Mouse (Mus musculus): ENCODE measurements at regions not wholly inside any gene's neighbourhood (a gene's known extent, or its start where the extent isn't known, plus 50 kb on each side); places are given as distances from the start of the nearest gene placed in this dataset.
"Not testable (repeated sequence)": the region's sequence is repeated elsewhere in the genome, so short reads cannot be mapped to it uniquely, and the experiment has no call there.

DNA sequence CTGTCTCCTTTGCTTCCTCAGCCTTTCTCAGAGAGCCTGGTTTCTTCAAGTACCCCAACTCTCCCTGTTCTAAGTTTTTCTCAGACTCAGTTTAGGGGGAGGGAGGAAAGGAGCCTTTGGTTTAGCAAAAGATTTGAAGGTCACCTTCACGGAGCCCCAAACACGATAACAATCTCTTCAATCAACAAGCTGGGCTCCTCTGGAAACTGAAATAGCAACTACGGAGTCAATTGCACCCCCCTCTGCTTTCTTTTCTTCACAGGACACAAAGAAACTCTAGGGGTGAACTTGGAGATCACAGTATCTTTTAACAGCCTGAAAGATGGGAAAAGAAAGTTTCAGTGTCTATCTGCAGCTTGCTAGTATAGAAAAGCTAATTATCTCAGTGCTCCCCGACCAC is 151.4 kb upstream of the 1700012A03Rik start:
- no peaks in the 10 kb centered on the region for H3K4me1 ChIP-seq
- ATAC-seq (ENCODE audit: insufficient number of reproducible peaks, low FRiP score, low TSS enrichment, low read depth): no peak
- no peak overlapping the region for H3K4me3 ChIP-seq (replicated peaks)
- H3K9ac ChIP-seq: no peak overlapping the region
- H3K4me2 ChIP-seq (replicated peaks): no peak overlapping the region
- H3K9me3 ChIP-seq (replicated peaks): no peaks in the 10 kb centered on the region
- WGBS: 33% methylated on average over 4 of the region's 4 CpGs
- H3K27ac ChIP-seq (replicated peaks): no peak overlapping the region
- H3K36me3 ChIP-seq: no peaks in the 10 kb centered on the region
- no peaks in the 10 kb centered on the region for H3K27me3 ChIP-seq

- Histone ChIP-seq H3K27ac (replicated peaks) (no peak overlapping the region), H3K9ac (no peak overlapping the region), H3K9me3 (replicated peaks) (no peaks in the 10 kb centered on the region), H3K4me2 (replicated peaks) (no peak overlapping the region), H3K4me1 (no peaks in the 10 kb centered on the region), H3K4me3 (replicated peaks) (no peak overlapping the region), H3K36me3 (no peaks in the 10 kb centered on the region), H3K27me3 (no peaks in the 10 kb centered on the region)
- WGBS: 57% methylated on average over 3 of the region's 3 CpGs
- ATAC-seq (ENCODE audit: insufficient number of reproducible peaks, low FRiP score, low TSS enrichment, low read depth): no peak
These were observed 153.0 kb upstream of the 1700012A03Rik start for GRCm38 (mm10) chr6:31897001-31897400.

- 55% methylated on average over 3 of the region's 3 CpGs for WGBS
- no peak for ATAC-seq (ENCODE audit: insufficient number of reproducible peaks, low FRiP score, low TSS enrichment, low read depth)
- H3K4me2 ChIP-seq (replicated peaks): no peak overlapping the region
These were observed 154.2 kb upstream of the 1700012A03Rik start for GRCm38 (mm10) chr6:31895835-31896234.

GRCm38 (mm10) chr6:31886931-31887330 is 163.1 kb upstream of the 1700012A03Rik start:
- no peak overlapping the region for H3K4me2 ChIP-seq (replicated peaks)
- no peak overlapping the region for H3K9ac ChIP-seq
- H3K27me3 ChIP-seq: no peaks in the 10 kb centered on the region
- no peaks in the 10 kb centered on the region for H3K4me1 ChIP-seq
- no peak for ATAC-seq (ENCODE audit: insufficient number of reproducible peaks, low FRiP score, low TSS enrichment, low read depth)
- no peak overlapping the region for H3K4me3 ChIP-seq (replicated peaks)
- 15% methylated on average over 4 of the region's 4 CpGs for WGBS
- no peaks in the 10 kb centered on the region for H3K9me3 ChIP-seq (replicated peaks)
- no peak overlapping the region for H3K27ac ChIP-seq (replicated peaks)
- no peaks in the 10 kb centered on the region for H3K36me3 ChIP-seq

More at GRCm38 (mm10) chr6:31895835-31896234, 154.2 kb upstream of the 1700012A03Rik start:
- H3K27me3 ChIP-seq: no peaks in the 10 kb centered on the region
- no peaks in the 10 kb centered on the region for H3K36me3 ChIP-seq
- no peaks in the 10 kb centered on the region for H3K9me3 ChIP-seq (replicated peaks)
- no peak overlapping the region for H3K4me3 ChIP-seq (replicated peaks)
- no peak overlapping the region for H3K27ac ChIP-seq (replicated peaks)
- no peak overlapping the region for H3K9ac ChIP-seq
- no peaks in the 10 kb centered on the region for H3K4me1 ChIP-seq

GRCm38 (mm10) chr6:31885196-31885595 is 164.8 kb upstream of the 1700012A03Rik start:
- not testable (repeated sequence) for H3K4me1 ChIP-seq; H3K9me3 ChIP-seq (replicated peaks); H3K4me2 ChIP-seq (replicated peaks); ATAC-seq (ENCODE audit: insufficient number of reproducible peaks, low FRiP score, low TSS enrichment, low read depth); H3K27ac ChIP-seq (replicated peaks); H3K27me3 ChIP-seq; H3K9ac ChIP-seq; H3K4me3 ChIP-seq (replicated peaks); H3K36me3 ChIP-seq
- 0% methylated on average over 1 of the region's 1 CpGs for WGBS

DNA sequence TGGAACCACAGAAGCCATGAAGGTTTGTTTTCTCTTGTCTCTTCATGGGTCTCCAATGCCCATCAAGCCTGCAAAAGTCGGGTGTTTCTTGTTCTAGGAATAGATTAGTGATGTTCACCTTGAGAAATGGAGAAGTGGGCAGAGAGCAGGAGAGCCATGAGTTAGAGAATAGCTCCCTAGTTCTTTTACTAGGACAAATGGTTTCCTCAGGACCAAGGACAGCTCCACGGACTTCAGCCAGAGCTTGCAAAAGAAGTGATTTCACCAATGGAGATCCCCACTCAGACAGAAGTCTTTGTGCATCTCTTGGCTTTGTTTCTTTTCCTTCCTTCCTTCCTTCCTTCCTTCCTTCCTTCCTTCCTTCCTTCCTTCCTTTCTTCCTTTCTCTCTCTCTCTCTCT is 166.3 kb upstream of the 1700012A03Rik start:
- ATAC-seq (ENCODE audit: insufficient number of reproducible peaks, low FRiP score, low TSS enrichment, low read depth): no peak

GRCm38 (mm10) chr6:31874616-31875015 is 175.4 kb upstream of the 1700012A03Rik start:
- ATAC-seq (ENCODE audit: insufficient number of reproducible peaks, low FRiP score, low TSS enrichment, low read depth): no peak
- WGBS: 86% methylated on average over 6 of the region's 6 CpGs
- H3K27me3 ChIP-seq: no peaks in the 10 kb centered on the region
- no peak overlapping the region for H3K9ac ChIP-seq
- no peaks in the 10 kb centered on the region for H3K36me3 ChIP-seq
- no peaks in the 10 kb centered on the region for H3K9me3 ChIP-seq (replicated peaks)
- no peak overlapping the region for H3K4me2 ChIP-seq (replicated peaks)
- no peaks in the 10 kb centered on the region for H3K4me1 ChIP-seq
- H3K27ac ChIP-seq (replicated peaks): no peak overlapping the region
- no peak overlapping the region for H3K4me3 ChIP-seq (replicated peaks)

More for the DNA sequence above, 166.3 kb upstream of the 1700012A03Rik start:
- 0% methylated on average over 2 of the region's 2 CpGs for WGBS
- no peaks in the 10 kb centered on the region for H3K36me3 ChIP-seq
- H3K27me3 ChIP-seq: no peaks in the 10 kb centered on the region
- H3K9ac ChIP-seq: no peak overlapping the region
- H3K4me3 ChIP-seq (replicated peaks): no peak overlapping the region
- no peaks in the 10 kb centered on the region for H3K4me1 ChIP-seq
- no peaks in the 10 kb centered on the region for H3K9me3 ChIP-seq (replicated peaks)
- no peak overlapping the region for H3K27ac ChIP-seq (replicated peaks)
- no peak overlapping the region for H3K4me2 ChIP-seq (replicated peaks)

- WGBS: 43% methylated on average over 1 of the region's 1 CpGs
- no peaks in the 10 kb centered on the region for H3K36me3 ChIP-seq
- no peak overlapping the region for H3K4me2 ChIP-seq (replicated peaks)
- no peak for ATAC-seq (ENCODE audit: insufficient number of reproducible peaks, low FRiP score, low TSS enrichment, low read depth)
- H3K27me3 ChIP-seq: no peaks in the 10 kb centered on the region
- H3K27ac ChIP-seq (replicated peaks): no peak overlapping the region
- no peaks in the 10 kb centered on the region for H3K4me1 ChIP-seq
- H3K4me3 ChIP-seq (replicated peaks): no peak overlapping the region
- H3K9ac ChIP-seq: no peak overlapping the region
- no peaks in the 10 kb centered on the region for H3K9me3 ChIP-seq (replicated peaks)
These were observed 176.1 kb upstream of the 1700012A03Rik start for GRCm38 (mm10) chr6:31873911-31874310.

DNA sequence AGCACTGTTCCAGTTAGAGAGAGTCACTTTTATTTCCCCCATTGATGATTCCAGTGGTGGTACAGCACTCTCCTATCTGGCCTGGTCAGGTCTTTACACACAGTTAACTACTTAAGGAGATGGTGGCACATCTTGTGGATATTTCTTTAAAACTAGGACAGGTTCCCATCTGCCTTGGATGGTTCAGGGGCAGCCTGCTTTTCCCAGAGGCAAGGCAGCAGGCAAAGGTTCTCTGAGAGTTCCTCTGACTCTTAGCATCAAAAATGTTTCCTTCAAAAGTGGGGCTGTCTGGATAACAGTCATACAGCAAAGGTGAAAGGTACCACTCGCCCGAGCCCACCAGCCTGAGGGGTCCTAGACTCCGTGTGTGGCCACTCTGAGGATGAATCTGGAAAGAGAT is 178.3 kb upstream of the 1700012A03Rik start:
- no peak for ATAC-seq (ENCODE audit: insufficient number of reproducible peaks, low FRiP score, low TSS enrichment, low read depth)
- 91% methylated on average over 3 of the region's 3 CpGs for WGBS
- Histone ChIP-seq H3K4me3 (replicated peaks) (no peak overlapping the region), H3K27ac (replicated peaks) (no peak overlapping the region), H3K9me3 (replicated peaks) (no peaks in the 10 kb centered on the region), H3K4me2 (replicated peaks) (no peak overlapping the region), H3K4me1 (no peaks in the 10 kb centered on the region), H3K9ac (no peak overlapping the region), H3K27me3 (no peaks in the 10 kb centered on the region), H3K36me3 (no peaks in the 10 kb centered on the region)

GRCm38 (mm10) chr6:31861996-31862395 is 188.1 kb upstream of the 1700012A03Rik start:
- Histone ChIP-seq H3K4me1 (no peaks in the 10 kb centered on the region), H3K27ac (replicated peaks) (no peak overlapping the region), H3K9me3 (replicated peaks) (no peaks in the 10 kb centered on the region), H3K36me3 (no peaks in the 10 kb centered on the region), H3K9ac (no peak overlapping the region), H3K27me3 (no peaks in the 10 kb centered on the region), H3K4me3 (replicated peaks) (no peak overlapping the region), H3K4me2 (replicated peaks) (no peak overlapping the region)
- 37% methylated on average over 7 of the region's 7 CpGs for whole genome bisulfite sequencing
- ATAC-seq (ENCODE audit: insufficient number of reproducible peaks, low FRiP score, low TSS enrichment, low read depth): no peak

GRCm38 (mm10) chr6:31859621-31860020 is 190.4 kb upstream of the 1700012A03Rik start:
- Histone ChIP-seq H3K9ac (no peak overlapping the region), H3K9me3 (replicated peaks) (no peaks in the 10 kb centered on the region), H3K27ac (replicated peaks) (no peak overlapping the region), H3K4me3 (replicated peaks) (no peak overlapping the region), H3K36me3 (no peaks in the 10 kb centered on the region), H3K4me1 (no peaks in the 10 kb centered on the region), H3K4me2 (replicated peaks) (no peak overlapping the region), H3K27me3 (no peaks in the 10 kb centered on the region)
- ATAC-seq (ENCODE audit: insufficient number of reproducible peaks, low FRiP score, low TSS enrichment, low read depth): no peak
- WGBS: 80% methylated on average over 3 of the region's 3 CpGs

DNA sequence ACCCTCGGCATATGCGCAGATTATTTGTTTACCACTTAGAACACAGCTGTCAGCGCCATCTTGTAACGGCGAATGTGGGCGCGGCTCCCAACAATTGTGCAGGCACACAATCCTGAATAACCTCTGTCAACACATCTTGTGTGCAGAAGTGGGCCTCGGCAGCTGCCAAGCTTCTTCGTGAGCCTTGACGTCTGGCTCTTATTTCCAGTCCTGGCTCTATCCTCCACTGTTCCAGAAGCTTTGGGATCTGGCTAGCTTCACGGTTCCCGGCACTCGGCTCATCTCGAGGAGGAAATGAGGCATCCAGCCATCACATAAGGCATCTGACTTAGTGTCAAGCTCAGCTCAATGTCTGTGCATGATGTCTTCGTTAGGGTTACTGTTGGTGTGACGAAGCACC is 195.8 kb upstream of the 1700012A03Rik start:
- 84% methylated on average over 16 of the region's 16 CpGs for WGBS

More for the DNA sequence above, 195.8 kb upstream of the 1700012A03Rik start:
- Histone ChIP-seq H3K4me3 (replicated peaks) (no peak overlapping the region), H3K9ac (no peak overlapping the region), H3K9me3 (replicated peaks) (no peaks in the 10 kb centered on the region), H3K27ac (replicated peaks) (no peak overlapping the region), H3K36me3 (no peaks in the 10 kb centered on the region), H3K27me3 (no peaks in the 10 kb centered on the region), H3K4me2 (replicated peaks) (no peak overlapping the region), H3K4me1 (no peaks in the 10 kb centered on the region)
- no peak for ATAC-seq (ENCODE audit: insufficient number of reproducible peaks, low FRiP score, low TSS enrichment, low read depth)
